Mouse (Mus musculus): Measurements from ENCODE around the gene Thrsp. TPM values are rescaled to one million over a fixed set of nuclear protein-coding genes. Genes with fewer than 3 reads are reported as not detected.

Thrsp gene
- polyA plus RNA-seq, 1 experiment from 2014 or later = 2.4 TPM

GRCm38 (mm10) chr7:97386106-97386805 is 31.3 kb downstream of the Thrsp start:
- Histone ChIP-seq H3K4me2 (replicated peaks; ENCODE audit: low read depth, low read length) (no peak overlapping the region), H3K9ac (replicated peaks; ENCODE audit: low read depth) (no peak overlapping the region), H3K4me3 (ENCODE audit: low read depth, low read length) (no peak overlapping the region), H3K27ac (ENCODE audit: low read length) (peak overlapping the region; percentile 58), H3K27me3 (replicated peaks; ENCODE audit: insufficient read depth, low read length) (no peaks in the 10 kb centered on the region), H3K36me3 (ENCODE audit: insufficient read depth, low read length) (peaks cover under 1% of the 10 kb centered on the region; the same call in 1 of the 2 replicates), H3K4me1 (ENCODE audit: insufficient read depth, low read depth, low read length) (no peaks in the 10 kb centered on the region), H3K9me3 (ENCODE audit: low read length) (no peaks in the 10 kb centered on the region)
- ATAC-seq = peak; percentile 78
- TF ChIP-seq EP300 (IDR thresholded peaks at IDR 0.05) = no peak
- TF ChIP-seq CTCF (IDR thresholded peaks at IDR 0.05) = no peak
- 84% methylated on average over 7 of the region's 7 CpGs for WGBS
- peak; percentile 84 for DNase-seq (ENCODE audit: low spot score)

- no peaks in the 10 kb centered on the region for H3K9me3 ChIP-seq (ENCODE audit: low read length)
Measured at GRCm38 (mm10) chr7:97383496-97384132, 33.9 kb downstream of the Thrsp start.

GRCm38 (mm10) chr7:97382661-97383060 is 34.9 kb downstream of the Thrsp start:
- Histone ChIP-seq H3K4me2 (replicated peaks; ENCODE audit: low read depth, low read length) (no peak overlapping the region), H3K27me3 (replicated peaks; ENCODE audit: insufficient read depth, low read length) (no peaks in the 10 kb centered on the region), H3K27ac (ENCODE audit: low read length) (no peak overlapping the region), H3K36me3 (ENCODE audit: insufficient read depth, low read length) (peaks cover 9% of the 10 kb centered on the region; the same call in 1 of the 2 replicates), H3K4me3 (ENCODE audit: low read depth, low read length) (no peak overlapping the region), H3K9ac (replicated peaks; ENCODE audit: low read depth) (no peak overlapping the region), H3K9me3 (ENCODE audit: low read length) (no peaks in the 10 kb centered on the region), H3K4me1 (ENCODE audit: insufficient read depth, low read depth, low read length) (no peaks in the 10 kb centered on the region)
- TF ChIP-seq CTCF (IDR thresholded peaks at IDR 0.05) (no peak), EP300 (IDR thresholded peaks at IDR 0.05) (no peak)
- WGBS = 97% methylated on average over 8 of the region's 8 CpGs
- no peak for ATAC-seq
- no peak for DNase-seq (ENCODE audit: low spot score)

More at GRCm38 (mm10) chr7:97383496-97384132, 33.9 kb downstream of the Thrsp start:
- Histone ChIP-seq H3K27ac (ENCODE audit: low read length) (no peak overlapping the region), H3K36me3 (ENCODE audit: insufficient read depth, low read length) (peaks cover 5% of the 10 kb centered on the region; the same call in 1 of the 2 replicates), H3K9ac (replicated peaks; ENCODE audit: low read depth) (no peak overlapping the region), H3K4me2 (replicated peaks; ENCODE audit: low read depth, low read length) (no peak overlapping the region), H3K4me1 (ENCODE audit: insufficient read depth, low read depth, low read length) (no peaks in the 10 kb centered on the region), H3K27me3 (replicated peaks; ENCODE audit: insufficient read depth, low read length) (no peaks in the 10 kb centered on the region), H3K4me3 (ENCODE audit: low read depth, low read length) (no peak overlapping the region)
- whole genome bisulfite sequencing = 86% methylated on average over 10 of the region's 10 CpGs
- no peak for ATAC-seq
- TF ChIP-seq EP300 (IDR thresholded peaks at IDR 0.05) (no peak), CTCF (IDR thresholded peaks at IDR 0.05) (no peak)
- DNase-seq (ENCODE audit: low spot score) = no peak

GRCm38 (mm10) chr7:97380500-97381123 is 36.9 kb downstream of the Thrsp start:
- TF ChIP-seq CTCF (IDR thresholded peaks at IDR 0.05) (no peak), EP300 (IDR thresholded peaks at IDR 0.05) (no peak)

GRCm38 (mm10) chr7:97379304-97379703 is 38.2 kb downstream of the Thrsp start:
- Histone ChIP-seq H3K27me3 (replicated peaks; ENCODE audit: insufficient read depth, low read length) (no peaks in the 10 kb centered on the region), H3K4me3 (ENCODE audit: low read depth, low read length) (no peak overlapping the region), H3K9ac (replicated peaks; ENCODE audit: low read depth) (no peak overlapping the region), H3K9me3 (ENCODE audit: low read length) (no peaks in the 10 kb centered on the region), H3K36me3 (ENCODE audit: insufficient read depth, low read length) (peaks cover 9% of the 10 kb centered on the region; the same call in 1 of the 2 replicates), H3K4me2 (replicated peaks; ENCODE audit: low read depth, low read length) (no peak overlapping the region), H3K4me1 (ENCODE audit: insufficient read depth, low read depth, low read length) (no peaks in the 10 kb centered on the region), H3K27ac (ENCODE audit: low read length) (no peak overlapping the region)
- no peak for ATAC-seq
- no peak for DNase-seq (ENCODE audit: low spot score)
- 89% methylated on average over 5 of the region's 5 CpGs for WGBS
- TF ChIP-seq CTCF (IDR thresholded peaks at IDR 0.05) (no peak), EP300 (IDR thresholded peaks at IDR 0.05) (no peak)

More at GRCm38 (mm10) chr7:97380500-97381123, 36.9 kb downstream of the Thrsp start:
- H3K36me3 ChIP-seq (ENCODE audit: insufficient read depth, low read length) = peaks cover 9% of the 10 kb centered on the region; the same call in 1 of the 2 replicates
- DNase-seq (ENCODE audit: low spot score) = no peak
- H3K4me2 ChIP-seq (replicated peaks; ENCODE audit: low read depth, low read length) = no peak overlapping the region
- H3K9me3 ChIP-seq (ENCODE audit: low read length) = no peaks in the 10 kb centered on the region
- no peak overlapping the region for H3K27ac ChIP-seq (ENCODE audit: low read length)
- ATAC-seq = no peak
- no peaks in the 10 kb centered on the region for H3K4me1 ChIP-seq (ENCODE audit: insufficient read depth, low read depth, low read length)
- no peaks in the 10 kb centered on the region for H3K27me3 ChIP-seq (replicated peaks; ENCODE audit: insufficient read depth, low read length)
- H3K4me3 ChIP-seq (ENCODE audit: low read depth, low read length) = no peak overlapping the region
- H3K9ac ChIP-seq (replicated peaks; ENCODE audit: low read depth) = no peak overlapping the region
- WGBS = 95% methylated on average over 5 of the region's 5 CpGs

GRCm38 (mm10) chr7:97375906-97376305 is 41.6 kb downstream of the Thrsp start:
- Histone ChIP-seq H3K36me3 (ENCODE audit: insufficient read depth, low read length) (peaks cover 4% of the 10 kb centered on the region; the same call in 1 of the 2 replicates), H3K9me3 (ENCODE audit: low read length) (no peaks in the 10 kb centered on the region)
- 82% methylated on average over 2 of the region's 2 CpGs for WGBS

More at GRCm38 (mm10) chr7:97375906-97376305, 41.6 kb downstream of the Thrsp start:
- DNase-seq (ENCODE audit: low spot score) (no peak), ATAC-seq (no peak)
- H3K4me2 ChIP-seq (replicated peaks; ENCODE audit: low read depth, low read length) = no peak overlapping the region
- TF ChIP-seq EP300 (IDR thresholded peaks at IDR 0.05) (no peak), CTCF (IDR thresholded peaks at IDR 0.05) (no peak)
- H3K4me3 ChIP-seq (ENCODE audit: low read depth, low read length) = no peak overlapping the region
- H3K27me3 ChIP-seq (replicated peaks; ENCODE audit: insufficient read depth, low read length) = no peaks in the 10 kb centered on the region
- H3K4me1 ChIP-seq (ENCODE audit: insufficient read depth, low read depth, low read length) = peaks cover 4% of the 10 kb centered on the region; the same call in 1 of the 2 replicates
- no peak overlapping the region for H3K9ac ChIP-seq (replicated peaks; ENCODE audit: low read depth)
- H3K27ac ChIP-seq (ENCODE audit: low read length) = no peak overlapping the region
